Mouse (Mus musculus) hindbrain, postnatal 0 days (tissue): ENCODE measurements around the gene Misp. TPM values are rescaled to one million over a fixed set of nuclear protein-coding genes. Genes with fewer than 3 reads are reported as not detected.

Experiments used
- ATAC-seq: fragments of 200-750 bp; cut with Nextera tagmentation; 2 replicates; pipeline ENCODE4 v1.8.0; 2017; ENCODE audit warnings: mild to moderate bottlenecking, moderate TSS enrichment, moderate library complexity
- DNase-seq: peaks from one replicate; pipeline ENCODE4 v3.0.0-alpha.2; 2015; ENCODE audit warnings: low spot score
- H3K27ac ChIP-seq: fragments of 300-500 bp; sonication (generic); 2 replicates; pipeline ENCODE4 v1.5.1; 2014; ENCODE audit warnings: mild to moderate bottlenecking
- H3K27me3 ChIP-seq: fragments of 300-500 bp; sonication (generic); 2 replicates; pipeline ENCODE4 v1.6.1; 2014; ENCODE audit warnings: low read length, mixed read lengths; ENCODE audit not compliant: insufficient read depth
- H3K36me3 ChIP-seq: fragments of 300-500 bp; sonication (generic); 2 replicates; pipeline ENCODE4 v1.6.1; 2014; ENCODE audit warnings: low read length, mixed read lengths; ENCODE audit not compliant: insufficient read depth
- H3K4me1 ChIP-seq: fragments of 300-500 bp; sonication (generic); 2 replicates; pipeline ENCODE4 v1.6.1; 2014; ENCODE audit warnings: antibody characterized with exemption, low read length, mixed read lengths; ENCODE audit not compliant: insufficient read depth
- H3K4me2 ChIP-seq: fragments of 300-500 bp; sonication (generic); 2 replicates; pipeline ENCODE4 v1.6.1; 2014; ENCODE audit warnings: low read depth, mild to moderate bottlenecking, low read length, moderate library complexity, mixed read lengths
- H3K4me3 ChIP-seq: fragments of 300-500 bp; sonication (generic); 2 replicates; pipeline ENCODE4 v1.5.1; 2014; ENCODE audit warnings: low read length
- H3K9ac ChIP-seq: fragments of 300-500 bp; sonication (generic); replicated peaks from 2 replicates; pipeline ENCODE4 v1.6.1; 2014; ENCODE audit warnings: mild to moderate bottlenecking, low read length, moderate library complexity, mixed read lengths
- H3K9me3 ChIP-seq: fragments of 300-500 bp; sonication (generic); 2 replicates; pipeline ENCODE4 v1.6.1; 2016; ENCODE audit warnings: low read length, mixed read lengths
- CTCF ChIP-seq: IDR thresholded peaks from 2 replicates; pipeline ENCODE4 v1.5.1; 2016; ENCODE audit warnings: antibody characterized with exemption, control low read depth, low read depth
- WGBS: fragments of 180-500 bp; shearing (Covaris S2); extraction: QIAGEN DNeasy Blood & Tissue Kit; methylation state at CpG from one replicate; pipeline ENCODE4 v1.1.7; 2014; 5-methylcytosine and 5-hydroxymethylcytosine counted together
- polyA plus RNA-seq: library from polyadenylated mRNA; unstranded; fragments of >200 nt; fragmentation: Nextera tagmentation; extraction: Ambion mirVana; gene quantifications from 2 replicates; pipeline ENCODE4 v1.2.1, GENCODE M21; 2015
- total RNA-seq: library from RNA; depleted of rRNA; stranded (reverse); fragments of >200 nt; gene quantifications from 2 replicates; pipeline ENCODE4 v1.2.3, GENCODE M21; 2014

Gene Misp
- total and polyA plus RNA-seq, 2 experiments from 2014 or later: 0.05 to 0.33 TPM

- DNase-seq: peak; percentile 70
- Histone ChIP-seq H3K36me3 (peaks cover 28% of the 10 kb centered on the region; the same call in 1 of the 2 replicates), H3K4me2 (no peak overlapping the region), H3K4me1 (peaks cover 10% of the 10 kb centered on the region; the same call in 1 of the 2 replicates), H3K9ac (no peak overlapping the region), H3K4me3 (no peak overlapping the region), H3K27ac (peak overlapping the region; percentile 58; the same call in 1 of the 2 replicates), H3K9me3 (no peaks in the 10 kb centered on the region), H3K27me3 (no peaks in the 10 kb centered on the region)
- TF ChIP-seq CTCF: no peak
- WGBS: 32% methylated on average over 11 of the region's 11 CpGs
- ATAC-seq: no peak
These were observed 13.0 kb upstream of the Misp start for GRCm38 (mm10) chr10:79807826-79808225.

DNA sequence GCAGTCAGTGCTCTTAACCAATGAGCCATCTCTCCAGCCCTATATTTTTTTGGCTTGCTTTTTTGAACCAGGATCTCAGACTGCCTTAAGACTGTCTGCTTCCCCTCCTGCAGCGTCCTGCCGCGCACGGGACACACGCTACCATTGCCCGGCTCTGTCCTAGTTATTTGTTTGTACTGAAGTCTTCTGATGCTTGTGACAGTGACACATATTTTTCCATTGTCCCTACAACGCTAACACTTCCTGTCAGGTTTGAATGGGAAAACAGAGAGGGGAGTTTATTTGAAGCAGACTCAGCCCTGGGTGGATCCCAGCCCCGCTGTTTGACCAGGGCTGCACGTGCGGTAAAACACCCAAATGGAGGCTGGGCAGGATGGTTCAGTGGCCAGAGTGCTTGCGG lies 12.1 kb upstream of the Misp start:
- TF ChIP-seq CTCF: no peak
- DNase-seq (no peak), ATAC-seq (no peak)
- Histone ChIP-seq H3K4me2 (no peak overlapping the region), H3K27ac (0 out of 2 replicates have a peak overlapping the region, but pooled peaks have one; percentile 58), H3K27me3 (no peaks in the 10 kb centered on the region), H3K9me3 (no peaks in the 10 kb centered on the region), H3K9ac (no peak overlapping the region), H3K4me1 (peaks cover 4% of the 10 kb centered on the region; the same call in 1 of the 2 replicates), H3K4me3 (no peak overlapping the region), H3K36me3 (peaks cover 28% of the 10 kb centered on the region; the same call in 1 of the 2 replicates)
- 84% methylated on average over 11 of the region's 11 CpGs for WGBS

- ATAC-seq: peak; percentile 57
- H3K27me3 ChIP-seq: no peaks in the 10 kb centered on the region
- no peaks in the 10 kb centered on the region for H3K4me1 ChIP-seq
- no peaks in the 10 kb centered on the region for H3K9me3 ChIP-seq
- H3K9ac ChIP-seq: no peak overlapping the region
- H3K27ac ChIP-seq: no peak overlapping the region
- H3K4me3 ChIP-seq: no peak overlapping the region
- peaks cover 42% of the 10 kb centered on the region for H3K36me3 ChIP-seq
- peak; percentile 85 for DNase-seq
- TF ChIP-seq CTCF: peak; percentile 98
- H3K4me2 ChIP-seq: no peak overlapping the region
- WGBS: 31% methylated on average over 15 of the region's 15 CpGs
These were observed 8.8 kb upstream of the Misp start for GRCm38 (mm10) chr10:79811736-79812637.

DNA sequence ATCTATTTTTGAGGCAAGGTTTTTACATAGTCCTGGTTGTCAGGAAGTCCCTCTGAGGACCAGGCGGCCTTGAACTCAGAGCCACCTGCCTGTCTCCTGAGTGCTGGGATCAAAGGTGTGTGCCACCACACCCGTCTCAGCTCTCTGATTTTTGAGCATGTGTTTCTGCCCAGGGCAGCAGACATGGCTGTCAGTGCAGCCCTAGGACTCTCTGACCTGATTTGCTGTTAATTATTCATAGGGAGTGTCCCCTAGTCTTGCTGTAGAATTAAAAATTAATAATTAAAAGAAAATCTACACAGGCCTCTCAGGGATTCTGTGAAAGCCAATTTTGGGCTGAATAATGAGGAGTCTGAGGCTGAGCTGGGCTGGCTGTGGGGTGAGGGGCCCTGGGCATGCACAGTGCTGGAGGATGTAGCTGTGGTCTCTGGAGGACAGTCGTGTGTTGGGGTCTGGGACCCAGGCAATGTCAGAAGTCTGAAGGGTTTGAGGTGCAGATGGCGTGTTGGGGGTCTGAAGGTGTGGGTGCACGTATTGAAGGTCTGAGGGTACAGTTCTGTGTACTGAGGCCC lies 6.4 kb upstream of the Misp start:
- Histone ChIP-seq H3K4me1 (no peaks in the 10 kb centered on the region), H3K27ac (no peak overlapping the region), H3K4me2 (no peak overlapping the region), H3K4me3 (no peak overlapping the region), H3K9ac (no peak overlapping the region), H3K27me3 (no peaks in the 10 kb centered on the region), H3K36me3 (peaks cover 33% of the 10 kb centered on the region), H3K9me3 (no peaks in the 10 kb centered on the region)
- no peak for DNase-seq
- WGBS: 81% methylated on average over 5 of the region's 5 CpGs
- ATAC-seq: peak; percentile 27; the same call in 1 of the 2 replicates
- TF ChIP-seq CTCF: no peak

GRCm38 (mm10) chr10:79815671-79816494 lies 4.9 kb upstream of the Misp start:
- H3K27me3 ChIP-seq: no peaks in the 10 kb centered on the region
- H3K4me1 ChIP-seq: no peaks in the 10 kb centered on the region
- WGBS: 83% methylated on average over 12 of the region's 12 CpGs
- DNase-seq (no peak), ATAC-seq (no peak)
- no peak overlapping the region for H3K27ac ChIP-seq
- H3K4me3 ChIP-seq: no peak overlapping the region
- H3K9ac ChIP-seq: no peak overlapping the region
- peaks cover 35% of the 10 kb centered on the region for H3K36me3 ChIP-seq
- H3K4me2 ChIP-seq: no peak overlapping the region
- no peaks in the 10 kb centered on the region for H3K9me3 ChIP-seq
- no peak for TF ChIP-seq CTCF

DNA sequence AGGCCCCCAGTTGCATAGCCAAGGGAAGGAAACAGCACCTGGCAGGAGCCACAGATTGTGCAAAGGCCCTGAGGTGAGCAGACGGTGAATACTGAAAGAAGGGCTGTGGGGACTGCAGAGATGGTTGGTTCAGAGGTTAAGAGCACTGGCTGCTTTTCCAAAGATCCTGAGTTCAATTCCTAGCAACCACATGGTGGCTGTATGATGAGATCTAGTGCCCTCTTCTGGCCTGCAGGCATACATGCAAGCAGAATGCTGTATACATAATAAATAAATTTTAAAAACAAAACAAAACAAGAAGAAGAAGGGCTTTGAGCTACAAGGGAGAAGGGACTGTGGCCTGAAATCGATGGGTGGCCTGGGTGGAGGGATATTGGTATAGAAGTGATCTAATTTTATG lies 3.7 kb upstream of the Misp start:
- no peaks in the 10 kb centered on the region for H3K9me3 ChIP-seq
- TF ChIP-seq CTCF: peak; percentile 62
- 77% methylated on average over 2 of the region's 2 CpGs for WGBS
- H3K4me2 ChIP-seq: no peak overlapping the region
- peaks cover 33% of the 10 kb centered on the region for H3K36me3 ChIP-seq
- ATAC-seq (no peak), DNase-seq (no peak)
- no peaks in the 10 kb centered on the region for H3K4me1 ChIP-seq
- no peak overlapping the region for H3K4me3 ChIP-seq
- H3K9ac ChIP-seq: no peak overlapping the region
- no peaks in the 10 kb centered on the region for H3K27me3 ChIP-seq
- no peak overlapping the region for H3K27ac ChIP-seq
